Mouse (Mus musculus) adrenal gland, adult 2 months (tissue): ENCODE data around the gene Rnase4. TPM values are rescaled to one million over a fixed set of nuclear protein-coding genes. Genes with fewer than 3 reads are reported as not detected.

Experiments
- DNase-seq: peaks from one replicate; pipeline ENCODE4 v3.0.0; 2021
- long read RNA-seq: library from polyadenylated mRNA; stranded (forward); transcript quantifications from one replicate; pipeline ENCODE4 v2.0.0, GENCODE M21; 2021
- polyA plus RNA-seq: library from polyadenylated mRNA; depleted of rRNA; stranded (reverse); fragments of >200 nt; gene quantifications from 2 replicates; pipeline ENCODE4 v1.2.3, GENCODE M21; 2012; rRNA removed
- total RNA-seq, 2 experiments: library from RNA; stranded (reverse); gene quantifications; 2 replicates each; pipeline ENCODE4 v1.2.3; 2021

Rnase4 gene
- 10 to 100 TPM; 45.5 to 71.4 TPM for total RNA-seq
- polyA plus RNA-seq = 33.7 and 34.7 TPM in 2 replicates
- long read RNA-seq, transcript Rnase4-201 (2 exons, 1,518 nt) = major isoform, 17 of 22 reads
- long read RNA-seq, partial matches to known transcripts = 5 of 22 reads
- long read RNA-seq, other reads (novel, unspliced or antisense) = 0 of 22 reads

DNA sequence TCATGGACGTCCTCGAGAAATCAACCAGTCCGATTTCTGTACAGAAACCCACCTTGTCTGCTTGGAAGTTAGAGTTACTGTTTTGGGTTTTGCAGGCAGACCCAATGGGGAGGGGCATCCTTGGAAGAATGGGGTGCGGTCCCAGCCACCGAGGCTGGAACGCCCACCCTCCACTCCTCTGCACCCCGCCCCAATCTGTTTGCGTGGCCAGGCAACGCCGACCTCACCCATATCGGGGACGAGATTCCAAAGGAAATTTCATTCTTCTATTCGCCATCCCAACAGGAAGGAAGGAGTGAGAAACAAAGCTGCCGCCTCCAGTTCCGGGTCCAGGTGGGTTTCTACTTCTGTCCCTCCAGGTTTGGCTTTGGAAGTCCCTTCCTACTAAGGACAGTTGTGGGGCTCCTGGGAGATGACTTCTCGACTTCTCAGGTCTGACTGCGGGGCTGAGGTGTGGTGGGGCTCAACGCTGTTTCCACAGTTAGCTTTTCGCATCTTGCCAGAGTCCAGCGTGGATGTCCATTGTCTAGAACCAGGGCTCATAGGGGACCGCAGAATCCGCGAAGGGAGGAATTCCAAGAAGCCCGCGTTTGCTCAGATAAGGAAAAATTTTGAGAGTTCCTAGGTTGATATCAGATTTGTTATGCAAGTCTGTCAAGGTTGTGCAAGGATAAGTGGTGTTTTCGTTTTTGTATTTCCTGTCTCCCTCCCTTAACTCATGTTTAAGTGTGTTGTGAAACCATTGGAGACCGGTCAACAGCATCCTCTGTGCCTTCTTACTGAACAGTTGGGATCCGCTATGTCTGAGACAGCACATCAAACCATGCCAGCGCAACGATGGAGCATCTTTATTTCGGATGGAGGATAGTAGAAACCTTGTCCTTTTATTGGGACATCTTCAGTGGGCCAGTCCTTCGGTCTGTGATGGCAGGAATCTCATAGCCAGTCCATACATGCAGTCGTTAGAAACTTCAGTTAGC lies at the start of gene Rnase4, which contains the start of gene Ang:
Gene Rnase4, plus strand, starts transcription at position 157 of the 980 bp plus-strand sequence.
Gene Ang, plus strand, starts transcription at position 230 of the 980 bp plus-strand sequence.
- peak; percentile 61 for DNase-seq

DNA sequence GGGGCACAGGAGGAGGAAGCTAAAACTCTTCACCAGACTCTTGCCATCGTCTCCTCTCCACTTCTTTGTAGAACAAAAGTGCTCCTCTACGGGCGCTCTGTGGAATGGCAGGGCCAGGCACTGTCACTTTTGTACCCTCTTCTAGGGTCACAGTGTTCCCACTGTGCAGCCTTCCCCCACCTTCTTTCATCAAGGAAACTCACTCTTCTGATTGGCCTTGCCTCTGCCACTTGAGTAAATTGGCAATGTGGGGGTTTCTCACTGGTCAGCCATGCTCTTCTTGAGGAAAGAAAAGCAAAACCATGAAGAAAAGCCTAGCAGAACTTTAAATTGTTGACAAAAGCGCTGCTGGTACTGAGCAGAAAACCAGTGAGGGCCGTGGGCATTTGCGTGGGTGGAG lies 49.1 kb upstream of the Rnase4 start, which contains the start of gene Rnase9:
Gene Rnase9, minus strand, starts transcription at position 101 of the 400 bp plus-strand sequence.
- DNase-seq = no peak

DNA sequence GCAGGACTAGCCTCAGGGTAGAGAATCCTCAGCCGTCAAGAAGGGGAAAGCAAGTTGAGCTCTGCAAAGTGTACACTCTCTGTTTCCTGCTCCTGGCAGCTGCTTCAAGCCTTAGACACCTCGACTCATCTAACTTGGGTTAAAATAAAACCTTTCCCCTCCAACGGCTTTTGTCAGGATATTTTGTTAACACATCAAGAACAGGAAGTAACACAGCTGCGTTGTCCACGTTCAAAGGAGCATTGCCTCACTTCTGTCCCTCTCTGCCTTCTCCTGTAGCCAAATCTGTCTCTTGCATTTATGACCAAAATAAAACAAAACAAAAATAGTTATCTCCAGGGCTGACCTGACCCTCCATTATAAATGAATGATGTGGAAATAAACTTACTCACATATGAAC lies 43.0 kb upstream of the Rnase4 start:
- DNase-seq = no peak

DNA sequence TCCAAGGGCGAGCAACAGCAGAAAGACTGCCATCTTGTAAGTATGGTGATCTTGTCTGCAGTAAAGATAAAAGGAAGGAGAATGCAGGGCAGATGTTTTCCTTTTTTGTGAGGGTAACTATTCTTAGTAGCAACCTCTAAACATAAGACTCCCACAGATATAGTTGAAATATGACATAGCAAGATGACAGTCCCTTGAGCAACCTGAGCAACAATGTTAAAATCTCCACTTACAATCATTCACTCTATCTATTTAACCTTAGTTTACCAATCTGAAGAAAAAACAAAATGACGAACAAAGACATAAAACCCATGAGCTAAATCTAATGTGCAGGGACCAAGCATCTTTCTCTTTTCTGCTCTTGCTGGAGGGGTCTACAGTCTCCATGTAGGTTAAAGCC lies 40.8 kb upstream of the Rnase4 start, which contains the start of gene Rnase11:
Gene Rnase11, minus strand, starts transcription at position 101 of the 400 bp plus-strand sequence.
- no peak for DNase-seq

DNA sequence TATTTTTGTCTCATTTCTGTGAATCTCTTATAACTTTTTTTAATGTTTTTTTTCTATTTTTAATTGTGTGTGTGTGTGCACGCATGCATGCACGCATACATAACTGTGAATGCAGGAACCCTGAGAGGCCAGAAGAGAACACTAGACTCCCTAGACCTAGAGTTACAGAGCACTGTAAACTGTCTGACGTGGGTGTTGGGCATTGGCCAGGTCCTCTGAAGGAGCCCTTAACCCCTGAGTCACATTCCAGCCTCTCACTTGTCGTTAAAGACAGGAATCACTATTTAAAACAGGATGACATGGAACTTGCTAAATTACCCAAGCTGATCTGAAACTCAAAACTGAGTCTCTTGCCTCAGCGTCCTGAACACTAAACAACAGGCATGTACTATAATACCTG lies 38.9 kb upstream of the Rnase4 start:
- no peak for DNase-seq

DNA sequence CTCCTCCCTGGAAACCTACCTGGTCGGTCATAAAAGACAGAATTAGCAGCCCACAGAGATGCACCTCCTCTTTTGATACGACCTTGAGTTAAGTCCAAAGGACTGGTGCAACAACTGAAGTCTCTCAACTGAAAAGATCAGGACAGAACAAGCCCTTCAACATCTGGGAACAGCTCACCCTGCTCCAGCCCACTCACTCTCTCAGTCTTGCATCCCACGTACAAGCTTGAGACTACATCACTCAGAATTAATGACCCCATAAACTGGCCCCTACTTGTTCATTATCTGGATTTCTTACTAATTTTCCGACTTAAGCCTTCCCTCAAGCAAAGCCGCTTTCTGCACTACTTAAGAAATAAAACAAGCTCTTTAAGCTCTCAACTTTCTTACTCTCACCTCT lies 37.7 kb upstream of the Rnase4 start:
- no peak for DNase-seq

DNA sequence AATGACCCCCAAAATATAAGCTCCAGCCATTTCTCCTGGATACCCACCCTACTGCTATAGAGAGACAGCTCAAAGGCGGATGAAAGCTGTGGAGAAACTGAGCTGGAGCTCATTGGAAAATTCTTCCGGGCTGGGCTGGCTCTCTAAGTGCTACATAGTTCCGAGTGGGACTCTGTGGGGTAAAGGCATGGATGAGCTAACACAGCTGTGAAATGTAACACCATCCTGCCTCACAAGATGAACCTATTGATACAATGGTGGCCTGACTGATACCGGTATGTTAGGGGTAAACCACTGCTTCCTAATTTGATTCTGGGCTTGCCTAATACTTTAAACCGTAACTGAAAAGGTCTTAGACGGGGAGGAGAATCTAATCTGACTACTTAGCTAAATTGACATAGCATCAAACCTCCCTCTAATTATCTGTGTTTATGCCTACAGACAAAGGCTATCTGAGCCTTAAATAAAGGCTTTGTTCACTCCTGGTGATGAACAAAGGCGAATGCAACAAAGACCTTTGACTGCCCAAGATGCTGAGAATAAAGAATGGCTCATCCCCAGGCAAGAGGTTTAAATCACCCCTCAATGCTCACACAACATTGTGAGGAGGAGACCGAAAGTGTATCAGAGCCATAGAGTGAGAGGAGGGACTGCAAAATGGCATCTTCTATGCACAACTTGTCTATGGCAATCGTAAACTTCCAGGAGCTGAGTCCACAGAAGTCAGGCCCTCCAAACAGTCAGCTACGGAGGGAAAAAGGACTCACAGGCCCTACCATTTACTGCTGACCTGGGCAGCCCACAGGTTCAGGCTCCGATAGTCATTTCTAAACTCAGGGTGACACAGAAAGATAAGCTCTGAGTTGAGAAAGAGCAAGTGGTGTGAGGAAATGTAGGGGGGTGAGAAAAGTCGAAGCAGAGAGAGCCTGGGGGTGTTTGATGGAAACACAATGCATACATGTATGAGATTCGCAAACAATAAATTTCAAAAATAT lies 36.3 kb upstream of the Rnase4 start:
- no peak for DNase-seq

DNA sequence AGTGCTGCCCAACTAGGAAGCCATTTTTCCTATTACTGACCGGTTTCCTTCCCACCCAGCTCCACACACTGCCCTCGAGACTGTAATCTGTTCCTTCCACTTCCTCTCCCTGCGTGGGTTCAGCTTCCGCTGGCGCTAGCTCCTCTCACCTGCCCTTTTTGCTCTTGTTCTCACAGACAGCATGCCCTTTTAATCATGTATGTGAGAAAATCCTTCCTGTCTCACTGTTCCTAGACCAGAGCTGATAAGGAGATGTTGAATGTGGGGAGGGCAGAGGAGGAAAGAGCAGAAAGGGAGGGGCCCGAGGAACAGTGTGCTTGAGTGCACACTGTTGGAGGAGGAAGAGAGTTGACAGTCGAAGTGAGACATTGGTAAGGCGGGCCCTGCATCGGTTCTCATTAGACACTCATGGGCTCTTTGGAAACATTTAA lies 33.5 kb upstream of the Rnase4 start, which contains the start of gene Rnase12:
Gene Rnase12, minus strand, starts transcription at position 261 of the 431 bp plus-strand sequence.
- DNase-seq = no peak

DNA sequence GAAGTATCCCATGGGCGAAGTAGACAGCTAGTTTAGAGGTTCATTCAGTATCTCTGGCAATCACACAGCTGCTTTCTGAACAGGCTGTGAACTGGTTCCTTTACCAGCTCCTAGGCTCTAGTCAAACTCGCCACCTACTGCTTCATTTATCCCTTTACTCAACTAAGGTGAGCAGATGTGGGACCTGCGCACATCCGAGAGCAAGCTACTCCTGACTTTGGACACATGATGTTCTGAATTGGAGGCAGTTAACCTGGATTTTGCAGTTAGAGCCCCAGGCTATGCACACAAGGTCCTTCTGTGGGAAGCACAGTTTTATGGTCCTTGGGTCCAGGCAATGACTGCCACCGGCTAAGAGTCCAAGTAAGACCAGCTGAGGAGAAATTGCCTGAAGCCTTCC lies 30.1 kb upstream of the Rnase4 start:
- no peak for DNase-seq

DNA sequence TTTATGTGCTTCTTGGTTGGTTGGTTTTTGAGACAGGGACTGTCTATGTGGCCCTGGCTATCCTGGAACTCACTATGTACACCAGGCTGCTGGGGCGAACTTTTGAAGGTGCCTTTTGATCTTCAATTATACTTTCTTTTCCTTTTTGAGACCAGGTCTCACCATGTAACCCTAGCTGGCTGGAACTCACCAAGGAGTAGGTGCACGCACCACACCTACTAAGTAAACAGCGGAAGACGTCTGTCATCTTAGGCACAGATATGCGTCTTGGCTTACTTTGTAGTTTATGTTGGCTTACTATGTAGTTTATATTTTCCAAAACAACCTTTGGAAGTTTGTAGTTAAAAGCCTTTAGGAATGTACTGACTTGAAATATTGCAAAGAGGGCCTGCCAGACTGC lies 21.9 kb upstream of the Rnase4 start:
- no peak for DNase-seq

DNA sequence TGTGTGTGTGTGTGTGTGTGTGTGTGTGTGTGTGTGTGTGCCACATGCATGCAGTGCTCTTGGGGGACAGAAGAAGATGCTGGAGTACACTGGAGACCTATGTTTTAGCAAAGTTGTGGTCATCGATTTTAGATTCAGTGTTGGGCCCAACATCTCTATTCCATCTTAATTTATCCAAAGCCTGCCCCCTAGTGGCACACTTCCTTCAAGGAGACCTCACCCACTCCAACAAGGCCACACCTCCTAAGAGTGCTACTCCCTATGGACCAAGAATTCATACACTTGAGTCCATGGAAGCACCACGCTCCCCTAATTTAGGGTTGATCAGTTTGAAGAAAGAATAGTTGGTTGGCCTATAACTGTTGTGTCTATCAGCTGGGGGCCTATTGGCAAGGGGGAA lies 21.3 kb upstream of the Rnase4 start:
- DNase-seq = peak; percentile 29

DNA sequence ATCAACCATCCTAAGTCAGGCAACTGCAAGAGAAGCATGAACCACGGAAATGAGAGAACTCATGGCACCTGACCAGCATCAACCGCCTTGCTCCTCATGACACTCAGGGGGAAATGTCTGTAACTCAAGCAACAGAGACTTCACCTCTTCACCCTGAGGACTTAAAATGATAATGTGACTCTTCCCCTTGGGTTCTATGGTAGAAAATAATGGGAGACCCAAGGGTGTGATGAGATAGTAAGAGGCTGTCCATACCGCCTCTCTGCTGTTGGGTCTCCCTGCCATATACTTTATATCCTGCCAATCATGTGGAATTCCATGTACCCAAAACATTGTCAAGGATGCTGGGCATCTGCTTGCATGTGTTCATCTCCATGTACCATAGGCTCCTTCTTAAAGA lies 16.5 kb upstream of the Rnase4 start, which contains the start of gene Olfr750:
Gene Olfr750, minus strand, starts transcription at position 101 of the 400 bp plus-strand sequence.
- DNase-seq = no peak

DNA sequence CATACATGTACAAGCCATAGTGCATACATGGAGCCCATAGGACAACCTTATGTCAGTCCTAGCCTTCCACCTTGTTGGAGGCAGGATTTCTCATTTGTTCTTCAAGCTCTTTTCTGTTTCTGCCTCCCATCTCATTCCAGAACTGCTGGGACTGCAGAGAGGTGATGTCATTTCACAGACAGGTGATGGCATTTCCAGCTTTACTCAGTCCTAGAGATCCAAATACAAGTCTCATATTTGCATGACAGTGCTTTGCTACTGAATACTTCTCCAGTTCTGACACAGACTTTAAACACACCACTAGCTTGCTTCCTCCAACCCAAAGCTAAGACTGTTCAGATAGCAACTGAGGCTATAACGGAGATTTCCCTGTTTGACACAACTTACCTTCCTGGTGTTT lies 11.7 kb upstream of the Rnase4 start:
- DNase-seq = no peak

DNA sequence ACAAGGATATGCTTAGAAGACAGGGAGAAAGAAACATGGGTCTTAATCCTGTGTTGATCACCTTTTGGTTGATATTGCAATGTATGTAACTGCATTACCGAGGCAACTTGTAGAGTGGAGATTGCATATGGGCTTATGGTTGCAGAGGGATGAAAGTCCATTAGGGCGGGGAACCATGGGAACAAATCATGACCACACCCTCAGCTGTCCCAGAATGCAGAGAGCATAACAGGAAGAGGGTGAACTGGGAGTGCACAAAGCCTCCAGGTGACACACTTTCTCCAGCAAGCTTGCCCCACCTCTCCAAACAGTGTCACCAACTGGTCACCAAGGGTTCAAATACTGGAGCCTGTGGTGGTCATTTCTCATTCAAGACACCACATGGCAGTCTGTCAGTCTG lies 9.8 kb upstream of the Rnase4 start:
- DNase-seq = no peak

DNA sequence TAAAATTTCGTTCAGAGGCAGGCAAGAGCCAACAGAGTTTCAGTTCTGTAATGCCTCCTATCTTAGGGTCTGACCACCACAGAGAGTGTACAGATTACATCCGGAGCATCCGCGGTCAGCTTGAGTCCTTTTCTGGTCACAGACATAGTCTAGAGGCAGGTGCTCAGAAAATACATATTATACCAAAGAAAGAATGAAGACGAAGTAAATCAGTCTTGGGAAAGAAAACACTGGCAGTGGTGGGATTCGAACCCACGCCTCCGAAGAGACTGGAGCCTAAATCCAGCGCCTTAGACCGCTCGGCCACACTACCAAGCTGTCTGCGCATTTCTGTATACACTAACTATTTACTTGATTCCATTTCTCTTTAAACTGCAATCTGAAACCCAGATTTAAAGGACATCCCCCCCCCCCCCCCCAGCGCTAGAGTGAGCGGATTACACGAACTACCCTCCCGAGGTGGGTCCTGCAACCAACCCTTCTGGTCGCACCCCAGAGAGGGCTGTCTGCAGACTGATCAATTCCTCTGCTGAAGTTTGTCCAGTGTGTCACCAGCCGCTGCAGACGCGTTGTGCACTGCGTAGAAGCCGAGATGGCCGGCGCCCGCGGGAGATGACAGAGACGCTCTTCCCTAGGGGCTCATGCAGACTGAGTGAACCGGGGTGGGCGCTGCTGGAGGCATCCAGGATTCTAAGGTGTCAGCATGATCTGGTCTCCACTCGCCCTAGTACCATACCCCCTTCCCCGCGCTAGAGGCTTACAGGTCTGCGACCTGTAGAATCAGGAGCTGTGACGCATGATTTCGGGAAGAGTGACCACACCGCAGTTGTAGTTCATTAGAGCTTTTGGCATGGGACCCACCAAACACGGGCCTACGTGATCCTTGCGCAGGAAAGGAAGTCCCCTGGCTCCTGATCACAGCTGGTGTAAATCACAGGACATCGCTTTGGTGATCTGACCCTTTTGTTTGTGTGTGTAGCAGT lies 8.0 kb upstream of the Rnase4 start:
- DNase-seq = peak; percentile 85

DNA sequence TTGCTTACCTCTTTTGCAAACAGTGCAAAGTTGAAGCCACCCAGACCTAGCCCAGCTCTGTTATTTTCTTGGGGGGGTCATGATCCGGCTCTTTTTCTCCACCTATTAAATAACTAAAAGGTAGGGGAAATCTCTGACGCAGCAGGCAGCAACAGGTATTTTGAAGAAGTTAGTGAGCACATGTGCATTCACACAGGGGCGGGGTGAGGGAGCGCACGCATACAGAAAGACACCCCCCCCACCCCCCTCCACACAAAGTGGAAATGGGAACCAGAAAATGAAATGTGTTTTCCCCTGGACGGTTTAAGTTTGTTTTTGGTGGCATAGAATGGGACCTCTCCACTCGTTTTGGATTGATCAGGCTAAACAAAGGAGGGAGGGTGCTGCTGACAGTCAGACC lies 7.1 kb upstream of the Rnase4 start:
- no peak for DNase-seq

DNA sequence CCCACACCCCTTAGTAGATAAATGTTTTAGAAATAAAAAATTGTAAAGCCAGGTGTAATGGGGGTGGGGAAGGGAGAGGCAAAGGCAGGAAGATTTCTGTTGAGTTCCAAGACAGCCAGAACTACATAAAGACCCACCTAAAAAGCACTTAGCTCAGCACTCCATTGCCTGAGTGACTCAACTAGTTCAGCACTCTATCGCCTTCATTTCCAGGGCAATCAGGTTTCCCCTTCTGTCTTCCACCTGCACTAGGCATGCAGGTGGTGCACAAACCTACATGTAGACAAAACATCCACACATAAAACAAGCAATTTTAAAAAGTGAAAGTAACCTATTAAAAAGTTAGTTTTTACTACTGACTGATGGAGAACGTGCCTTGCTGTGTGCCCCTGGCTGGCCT lies 5.8 kb upstream of the Rnase4 start:
- DNase-seq = no peak

DNA sequence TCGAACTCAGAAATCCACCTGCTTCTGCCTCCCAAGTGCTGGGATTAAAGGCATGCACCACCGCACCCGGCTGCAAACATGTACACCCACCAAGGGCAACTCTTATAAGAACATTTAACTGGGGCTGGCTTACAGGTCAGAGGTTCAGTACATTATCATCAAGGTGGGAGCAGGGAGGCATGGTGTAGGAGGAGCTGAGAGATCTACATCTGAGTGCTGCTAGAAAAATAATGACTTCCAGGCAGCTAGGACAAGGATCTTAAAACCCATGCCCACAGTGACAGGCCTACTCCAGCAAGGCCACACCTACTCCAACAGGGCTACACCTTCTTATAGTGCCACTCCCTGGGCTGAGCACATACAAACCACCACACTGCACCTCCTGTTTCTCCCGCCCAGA lies 5.0 kb upstream of the Rnase4 start:
- DNase-seq = no peak

DNA sequence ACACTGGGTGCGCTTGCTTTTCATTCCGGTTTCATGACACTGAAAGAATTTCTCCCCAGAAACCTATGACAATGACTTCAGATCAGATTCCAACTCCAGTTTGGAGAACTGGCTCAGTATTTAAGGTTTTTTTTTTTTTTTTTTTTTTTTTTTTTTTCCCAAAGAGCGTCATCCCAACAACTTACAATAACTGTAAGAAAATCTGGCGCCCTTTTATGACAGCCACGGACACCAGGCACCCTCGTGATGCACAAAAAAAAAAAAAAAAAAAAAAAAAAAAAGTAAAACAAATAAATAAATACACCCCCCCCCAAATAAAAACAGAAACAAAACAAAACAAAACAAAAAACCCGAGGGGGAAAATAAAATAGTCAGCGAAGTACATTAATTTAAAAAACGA lies 3.1 kb upstream of the Rnase4 start:
- DNase-seq = no peak
